Mouse (Mus musculus) c-Kit-negative CD71-positive TER-119-positive erythroid progenitor cells, embryonic 14.5 days (primary cell): Measurements from ENCODE around the gene Wdr6.

ENCODE experiments used
- DNase-seq: peaks from one replicate; pipeline ENCODE4 v3.0.0-alpha.2; 2013; ENCODE audit warnings: low read depth, low spot score

Gene Wdr6

DNA sequence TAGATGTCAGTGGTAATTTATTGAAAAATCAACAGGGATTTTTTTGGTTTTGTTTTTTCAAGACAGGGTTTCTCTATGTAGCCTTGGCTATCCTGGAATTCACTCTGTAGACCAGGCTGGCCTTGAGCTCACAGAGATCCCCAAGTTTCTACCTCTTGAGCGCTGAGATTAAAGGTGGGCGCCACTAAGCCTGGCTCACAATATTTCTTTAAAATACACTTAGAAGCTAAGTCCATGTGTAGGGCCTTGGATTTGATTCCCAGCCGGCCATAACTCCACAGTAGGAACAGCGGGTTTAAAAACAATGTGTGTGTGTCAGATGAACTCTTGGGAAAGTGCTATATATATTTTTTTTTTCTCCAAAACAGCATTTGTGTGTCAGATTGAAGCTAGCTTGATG lies 55.2 kb downstream of the Wdr6 start:
- no peak for DNase-seq
